Mouse (Mus musculus): ENCODE measurements around the gene Aacs. TPM values are rescaled to one million over a fixed set of nuclear protein-coding genes. Genes with fewer than 3 reads are reported as not detected.

Gene Aacs
- total RNA-seq, 2 experiments from 2014 or later, result 48.7 to 49.1 TPM

DNA sequence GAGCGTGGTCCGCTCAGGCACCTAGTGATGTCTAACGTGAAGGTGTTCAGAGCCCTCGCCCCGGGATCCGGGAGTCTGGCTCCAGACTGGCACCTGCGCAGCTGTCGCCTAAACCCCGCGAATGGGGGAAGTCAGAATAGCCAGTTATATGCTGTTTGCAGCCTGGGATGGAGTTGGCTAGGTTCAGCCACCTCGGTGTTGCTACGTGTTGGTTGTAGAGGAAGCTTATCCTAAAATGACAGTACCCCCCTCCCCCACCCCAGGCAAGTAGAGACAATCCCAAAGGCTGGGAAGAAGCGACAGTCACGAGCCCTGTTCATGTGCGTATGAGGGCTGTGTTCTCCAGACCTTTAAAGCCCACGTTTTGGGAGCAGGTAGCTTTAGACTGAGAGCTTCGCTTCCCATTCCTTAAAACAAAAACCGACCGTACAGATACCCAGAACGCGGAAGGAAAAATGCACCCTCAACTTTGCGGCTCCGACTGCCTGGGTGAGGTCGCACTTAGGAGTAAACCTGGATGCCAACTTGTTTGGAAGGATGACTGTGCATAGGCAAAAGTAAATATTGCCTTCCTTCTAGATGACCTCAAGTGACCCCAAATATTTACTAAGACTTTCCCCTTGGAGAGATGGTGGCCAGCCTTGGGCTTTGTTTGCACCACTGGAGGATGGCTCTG lies 57.7 kb downstream of the Aacs start:
- DNase-seq (ENCODE audit: low spot score in 2 of 2), result peak in 1 of 2 experiments; percentile 72

DNA sequence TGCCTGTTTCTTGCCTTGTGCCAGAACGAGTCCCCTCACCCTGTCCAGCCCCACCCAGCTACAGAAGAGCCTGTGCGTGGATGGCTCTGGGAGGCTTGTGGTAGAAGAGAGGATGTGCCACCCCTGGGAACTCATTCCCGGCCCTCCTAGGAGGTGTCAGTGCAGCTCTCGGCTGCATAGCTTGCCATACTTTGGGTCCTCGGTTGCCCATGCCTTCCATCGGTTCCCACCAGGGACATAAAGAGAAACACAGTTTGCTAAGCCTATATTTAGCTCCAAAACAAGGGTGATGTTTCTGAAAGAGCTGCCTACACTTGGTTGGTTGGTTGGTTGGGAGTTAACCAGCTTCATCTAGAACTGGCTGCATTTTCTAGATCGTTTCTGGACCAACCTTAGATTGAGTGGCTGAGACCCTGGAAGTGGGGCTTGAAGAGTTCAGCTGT lies 58.6 kb downstream of the Aacs start:
- DNase-seq (ENCODE audit: low spot score in 2 of 2), result no peak

DNA sequence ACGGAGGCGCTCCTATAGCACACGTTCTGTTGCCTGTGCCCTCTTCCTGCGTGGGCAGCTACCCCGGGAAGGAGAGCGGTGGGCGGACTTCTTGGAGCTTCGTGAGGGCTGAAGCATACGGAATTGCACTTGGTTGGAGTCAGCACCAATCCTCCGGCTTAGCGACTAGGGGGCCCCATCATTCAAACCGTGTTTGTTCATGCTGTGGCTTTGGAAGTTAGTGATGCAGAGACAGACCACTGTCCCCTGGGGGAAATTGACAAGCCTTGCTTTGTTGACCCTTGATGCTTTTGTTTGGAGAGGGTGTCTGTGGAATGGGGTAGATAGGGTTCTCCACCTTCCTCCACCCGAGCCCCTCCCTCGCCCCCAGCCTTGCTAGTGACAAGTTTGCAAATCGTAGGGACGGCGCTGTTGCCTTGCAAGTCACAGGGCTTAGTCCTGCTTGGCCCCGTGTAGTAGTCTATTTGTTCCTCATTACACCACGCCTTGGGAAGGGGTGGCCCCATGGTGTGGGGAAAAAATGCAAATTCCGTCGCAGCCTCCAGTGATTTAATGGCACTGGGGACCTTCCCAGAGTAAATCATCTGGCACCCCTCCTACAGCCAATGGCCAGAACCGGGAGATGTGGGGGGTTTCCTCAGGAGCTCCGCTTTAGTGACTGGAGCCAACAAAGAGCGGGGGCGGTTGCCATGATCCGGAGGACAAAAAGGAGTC lies 59.2 kb downstream of the Aacs start:
- DNase-seq (ENCODE audit: low spot score in 2 of 2), result peak; percentile 75 to 86

DNA sequence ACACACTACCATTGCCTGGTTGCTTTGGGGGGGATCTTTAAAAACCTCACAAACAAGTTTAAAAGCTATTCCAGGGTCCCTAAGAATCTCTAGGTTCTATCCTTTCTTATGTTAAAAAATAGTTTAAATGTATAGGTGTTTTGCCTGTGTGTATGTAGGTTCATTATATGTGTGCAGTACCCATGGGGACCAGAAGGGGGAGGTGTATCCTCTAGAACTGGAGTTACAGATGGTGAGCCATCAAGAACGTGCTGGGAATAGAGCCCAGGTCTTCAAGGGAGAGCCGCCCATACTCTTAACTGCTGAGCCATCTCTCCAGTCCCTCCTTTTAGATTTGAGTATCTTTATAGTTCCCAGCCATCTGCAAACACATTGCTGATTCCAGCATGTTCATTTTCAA lies 69.5 kb downstream of the Aacs start:
- DNase-seq (ENCODE audit: low spot score in 2 of 2), result no peak

DNA sequence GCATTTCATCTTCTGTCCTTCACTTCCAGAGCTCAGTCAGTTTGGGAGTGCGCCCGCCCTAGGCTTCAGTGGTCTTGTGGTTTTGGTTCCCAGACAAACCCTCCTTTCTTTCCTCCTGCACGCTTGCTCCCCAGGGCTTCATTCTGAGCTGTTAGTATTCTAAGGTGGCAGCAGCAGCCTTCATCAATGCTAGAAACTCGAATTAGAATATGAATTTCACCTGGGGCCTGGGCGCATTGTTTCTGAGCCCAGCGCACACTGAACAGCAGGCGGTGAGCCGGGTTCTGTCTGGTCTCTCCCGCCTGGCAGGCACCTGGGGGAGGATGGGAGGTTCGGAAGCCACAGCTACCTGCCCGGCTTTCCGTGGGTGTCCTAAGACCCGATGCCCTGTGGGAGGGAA lies 70.7 kb downstream of the Aacs start:
- no peak for DNase-seq (ENCODE audit: low spot score in 2 of 2)

DNA sequence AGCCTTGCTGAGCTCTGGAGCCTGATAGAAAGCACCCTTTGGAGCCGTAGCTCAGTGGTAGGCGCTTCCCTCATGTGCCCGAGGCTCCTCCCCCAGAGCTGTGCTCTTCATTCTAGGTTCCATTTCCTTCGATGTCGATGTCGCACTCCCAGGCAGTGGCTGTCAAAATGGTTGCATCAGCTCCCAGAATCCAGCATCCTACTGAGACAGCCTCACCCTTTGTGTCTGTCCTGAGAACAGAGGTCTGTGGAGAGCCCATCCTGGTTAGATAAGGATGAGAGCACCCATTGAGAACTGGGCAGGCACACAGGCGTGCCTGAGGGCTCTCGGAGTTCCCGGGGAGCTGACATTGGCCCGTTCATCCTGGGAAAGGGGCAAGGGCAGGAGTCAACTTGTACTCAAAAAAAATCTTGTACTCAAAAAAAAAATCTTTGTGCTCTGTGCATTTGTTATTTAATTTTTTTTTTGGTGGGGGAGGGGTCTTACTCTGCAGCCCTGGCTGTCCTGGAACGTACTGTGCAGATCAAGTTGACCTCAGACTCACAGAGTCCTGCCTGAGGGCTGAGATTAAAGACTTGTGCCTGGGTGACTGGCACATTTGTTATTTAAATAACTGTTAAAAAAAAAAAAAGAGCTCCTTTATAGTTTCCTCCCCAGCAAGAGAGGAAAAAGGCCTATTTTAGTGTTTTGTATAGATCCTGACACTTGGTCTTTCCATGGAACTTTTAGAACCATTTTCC lies 74.3 kb downstream of the Aacs start:
- DNase-seq (ENCODE audit: low spot score in 2 of 2), result no peak

DNA sequence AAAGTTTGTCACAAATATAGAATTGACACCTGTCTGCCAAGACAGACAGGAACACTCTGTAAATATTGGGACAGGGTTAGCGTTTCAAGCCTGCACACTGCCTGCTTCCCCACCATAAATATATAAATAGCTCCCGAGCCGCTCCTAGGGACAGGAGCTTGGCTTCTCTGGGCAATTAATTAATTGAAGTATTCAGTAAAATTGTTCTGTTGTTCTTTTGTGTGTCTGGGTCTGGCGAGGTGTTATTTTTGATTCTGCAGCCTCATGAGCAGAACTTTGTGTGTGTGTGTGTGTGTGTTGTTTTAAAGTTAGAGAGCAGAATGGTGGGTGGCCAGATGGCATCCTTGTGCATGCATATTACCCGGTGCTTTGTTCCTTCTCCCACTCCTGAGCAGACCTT lies 80.1 kb downstream of the Aacs start:
- DNase-seq (ENCODE audit: low spot score in 2 of 2), result peak in 1 of 2 experiments; percentile 66

DNA sequence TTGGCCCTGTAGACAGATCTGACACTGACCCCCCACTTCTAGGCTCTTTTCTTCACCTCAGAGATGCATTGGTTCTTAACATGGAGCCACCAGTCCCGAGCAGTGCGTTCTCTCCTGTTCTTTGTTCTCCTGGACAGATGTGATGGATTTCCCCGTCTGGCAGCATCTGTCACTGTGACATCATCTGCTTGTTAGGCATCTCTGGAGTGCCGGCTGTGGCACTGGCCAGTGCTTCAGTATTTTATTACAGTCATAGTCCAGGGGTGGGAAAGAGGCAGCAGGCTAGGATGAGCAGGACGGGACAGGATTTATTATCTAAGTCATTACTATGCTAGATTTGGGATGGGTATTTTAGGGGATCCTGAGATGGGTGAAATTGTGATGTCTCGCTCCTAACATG lies 87.9 kb downstream of the Aacs start:
- no peak for DNase-seq (ENCODE audit: low spot score in 2 of 2)

DNA sequence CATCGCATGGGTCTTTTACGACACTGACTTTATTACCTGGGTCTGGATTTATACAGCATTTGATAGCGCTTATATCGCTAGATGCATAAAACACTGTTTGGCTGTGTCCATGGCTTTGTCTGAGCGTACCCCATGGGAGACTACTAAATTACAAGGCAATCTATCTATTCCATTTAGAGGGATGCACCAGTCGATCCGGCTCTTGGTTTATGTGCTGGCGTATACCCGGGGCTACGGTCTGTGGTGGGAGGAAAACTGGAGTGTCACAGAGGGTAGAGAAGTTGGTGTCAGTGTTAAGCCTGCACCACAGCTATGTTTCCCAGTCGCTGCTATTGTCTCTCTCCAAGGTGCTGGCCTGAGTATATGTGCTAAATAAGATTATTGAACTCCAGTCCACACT lies 90.1 kb downstream of the Aacs start:
- DNase-seq (ENCODE audit: low spot score in 2 of 2), result no peak

Small RNA genes within 50 kb of the gene (microRNA-seq; reads per million reads assigned to microRNA genes)
- gene Gm27551, result 0 reads per million in 2 experiments

Other genes starting within 250 kb of the Aacs start
- gene Scarb1, start 134.7 kb upstream of the Aacs start, total RNA-seq (2021), result 10 to 100 TPM; 29.4 to 32.7 TPM
- under 1 TPM in 1 of 2 experiments, not detected in 1; 0.46 TPM for gene Gm10382, start 86.5 kb upstream of the Aacs start, total RNA-seq (2021)
- 100 to 1,000 TPM; 754 to 818 TPM for gene Ubc, start 85.6 kb upstream of the Aacs start, total RNA-seq (2021)
- 10 to 100 TPM; 15.0 to 15.4 TPM for gene Dhx37, start 41.7 kb upstream of the Aacs start, total RNA-seq (2021)
- gene Bri3bp, start 34.2 kb upstream of the Aacs start, total RNA-seq (2021), result 100 to 1,000 TPM in 1 of 2 experiments, 10 to 100 TPM in 1; 92.7 to 107 TPM
- 100 to 1,000 TPM; 113 to 116 TPM for gene Tmem132b, start 56.0 kb downstream of the Aacs start, total RNA-seq (2021)